Mouse (Mus musculus) gastrocnemius, postnatal 14 days (tissue): Measurements from ENCODE around the gene Gpm6a. TPM values are rescaled to one million over a fixed set of nuclear protein-coding genes. Genes with fewer than 3 reads are reported as not detected.

Experiments
- total RNA-seq, 2 experiments: library from RNA; stranded (reverse); gene quantifications; 2 replicates each; pipeline ENCODE4 v1.2.3; 2021

Gpm6a gene
- total RNA-seq, 2 experiments from 2014 or later, result 0.38 to 0.45 TPM

Other genes starting within 250 kb of the Gpm6a start
- under 1 TPM; 0.18 to 0.35 TPM for gene Wdr17, start 67.7 kb upstream of the Gpm6a start, total RNA-seq